Mouse (Mus musculus): ENCODE measurements around the gene Cd244a.

The Cd244a gene

GRCm38 (mm10) chr1:171584584-171584983 lies 25.6 kb downstream of the Cd244a start:
- no peak for DNase-seq

GRCm38 (mm10) chr1:171604686-171605085 lies 45.7 kb downstream of the Cd244a start:
- DNase-seq, result no peak

- DNase-seq, result no peak
Observed at GRCm38 (mm10) chr1:171606656-171607055, 47.7 kb downstream of the Cd244a start.

- DNase-seq, result no peak
Observed at GRCm38 (mm10) chr1:171607176-171607575, 48.2 kb downstream of the Cd244a start, which contains the start of gene Ly9. Ly9 (minus strand) TSS chr1:171607410.

- DNase-seq, result no peak
Observed at GRCm38 (mm10) chr1:171610026-171610425, 51.0 kb downstream of the Cd244a start.

GRCm38 (mm10) chr1:171610781-171611180 lies 51.8 kb downstream of the Cd244a start:
- no peak for DNase-seq

- DNase-seq, result no peak
Observed at GRCm38 (mm10) chr1:171613962-171614361, 55.0 kb downstream of the Cd244a start.

- DNase-seq, result no peak
Observed at GRCm38 (mm10) chr1:171616881-171617515, 58.0 kb downstream of the Cd244a start.

GRCm38 (mm10) chr1:171619001-171619400 lies 60.0 kb downstream of the Cd244a start:
- no peak for DNase-seq

GRCm38 (mm10) chr1:171619645-171620044 lies 60.7 kb downstream of the Cd244a start:
- DNase-seq, result no peak

- no peak for DNase-seq
Observed at GRCm38 (mm10) chr1:171620091-171620490, 61.1 kb downstream of the Cd244a start.

- no peak for DNase-seq
Observed at GRCm38 (mm10) chr1:171627801-171628200, 68.8 kb downstream of the Cd244a start.

- DNase-seq, result no peak
Observed at GRCm38 (mm10) chr1:171629168-171629567, 70.2 kb downstream of the Cd244a start.

GRCm38 (mm10) chr1:171630041-171630440 lies 71.0 kb downstream of the Cd244a start:
- no peak for DNase-seq

- no peak for DNase-seq
Observed at GRCm38 (mm10) chr1:171630912-171631311, 71.9 kb downstream of the Cd244a start.

- no peak for DNase-seq
Observed at GRCm38 (mm10) chr1:171631447-171631846, 72.5 kb downstream of the Cd244a start.

GRCm38 (mm10) chr1:171635696-171636095 lies 76.7 kb downstream of the Cd244a start:
- DNase-seq, result no peak

GRCm38 (mm10) chr1:171637101-171637500 lies 78.1 kb downstream of the Cd244a start:
- no peak for DNase-seq

GRCm38 (mm10) chr1:171638686-171639085 lies 79.7 kb downstream of the Cd244a start:
- DNase-seq, result no peak

GRCm38 (mm10) chr1:171640796-171641195 lies 81.8 kb downstream of the Cd244a start:
- DNase-seq, result no peak

GRCm38 (mm10) chr1:171643612-171644011 lies 84.6 kb downstream of the Cd244a start:
- no peak for DNase-seq

GRCm38 (mm10) chr1:171646429-171646940 lies 87.5 kb downstream of the Cd244a start:
- DNase-seq, result no peak

- no peak for DNase-seq
Observed at GRCm38 (mm10) chr1:171647716-171648115, 88.7 kb downstream of the Cd244a start.

- DNase-seq, result no peak
Observed at GRCm38 (mm10) chr1:171648840-171649239, 89.8 kb downstream of the Cd244a start.

- no peak for DNase-seq
Observed at GRCm38 (mm10) chr1:171652734-171653133, 93.7 kb downstream of the Cd244a start, which contains the start of gene Slamf7. Slamf7 (minus strand) TSS chr1:171653035.

Data from kidney, adult 18-20 months (tissue).